Mouse (Mus musculus) forebrain, embryonic 12.5 days (tissue): Measurements from ENCODE around the gene Impdh1. TPM values are rescaled to one million over a fixed set of nuclear protein-coding genes. Genes with fewer than 3 reads are reported as not detected.
"Not testable (repeated sequence)": the region's sequence is repeated elsewhere in the genome, so short reads cannot be mapped to it uniquely, and the experiment has no call there.

Experiments
- ATAC-seq: fragments of 200-750 bp; cut with Nextera tagmentation; 2 replicates; pipeline ENCODE4 v1.8.0; 2017; ENCODE audit warnings: moderate TSS enrichment; ENCODE audit not compliant: low FRiP score
- H3K27ac ChIP-seq: fragments of 300-500 bp; sonication (generic); 2 replicates; pipeline ENCODE4 v1.5.1; 2016; ENCODE audit warnings: mild to moderate bottlenecking
- H3K27me3 ChIP-seq: fragments of 300-500 bp; sonication (generic); 2 replicates; pipeline ENCODE4 v1.6.1; 2016; ENCODE audit warnings: mild to moderate bottlenecking
- H3K36me3 ChIP-seq: fragments of 300-500 bp; sonication (generic); replicated peaks from 2 replicates; pipeline ENCODE4 v1.6.1; 2016; ENCODE audit warnings: mild to moderate bottlenecking
- H3K4me1 ChIP-seq: fragments of 300-500 bp; sonication (generic); 2 replicates; pipeline ENCODE4 v1.6.1; 2016
- H3K4me2 ChIP-seq: fragments of 300-500 bp; sonication (generic); 2 replicates; pipeline ENCODE4 v1.6.1; 2016; ENCODE audit warnings: mild to moderate bottlenecking, moderate library complexity
- H3K4me3 ChIP-seq: fragments of 300-500 bp; sonication (generic); replicated peaks from 2 replicates; pipeline ENCODE4 v1.5.1; 2016; ENCODE audit warnings: mild to moderate bottlenecking
- H3K9ac ChIP-seq: fragments of 300-500 bp; sonication (generic); 2 replicates; pipeline ENCODE4 v1.6.1; 2016; ENCODE audit warnings: mild to moderate bottlenecking
- H3K9me3 ChIP-seq: fragments of 300-500 bp; sonication (generic); 2 replicates; pipeline ENCODE4 v1.6.1; 2016
- WGBS: fragments of 180-500 bp; shearing (Covaris S2); methylation state at CpG from one replicate; pipeline ENCODE4 v1.1.7; 2016; 5-methylcytosine and 5-hydroxymethylcytosine counted together
- polyA plus RNA-seq: library from polyadenylated mRNA; unstranded; fragments of >200 nt; fragmentation: Nextera tagmentation; extraction: Ambion mirVana; gene quantifications from 2 replicates; pipeline ENCODE4 v1.2.1, GENCODE M21; 2016

Impdh1 gene
- polyA plus RNA-seq, 1 experiment from 2014 or later = 39.8 TPM

DNA sequence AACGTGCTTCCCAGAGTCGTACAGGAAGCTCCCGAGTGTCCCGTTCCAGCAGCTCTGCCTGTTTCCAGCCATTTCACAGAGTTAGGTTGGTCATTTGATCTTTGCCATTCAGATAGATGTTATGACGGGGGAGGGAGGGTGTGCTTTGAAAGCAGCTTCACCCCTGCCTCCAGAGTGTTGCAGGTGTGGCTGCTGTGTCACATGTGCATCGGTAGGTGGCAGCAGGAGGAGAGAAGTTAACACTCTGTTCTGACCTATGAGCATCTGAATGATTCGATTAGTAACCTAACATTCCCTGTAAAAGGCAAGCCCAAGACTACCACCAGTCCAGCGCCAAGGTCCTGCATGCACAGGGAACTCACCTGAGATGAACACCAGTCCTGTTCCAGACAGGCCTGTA lies 18.1 kb upstream of the Impdh1 start:
- no peak overlapping the region for H3K4me2 ChIP-seq
- H3K36me3 ChIP-seq = no peaks in the 10 kb centered on the region
- H3K9me3 ChIP-seq = no peaks in the 10 kb centered on the region
- H3K27me3 ChIP-seq = peaks cover 6% of the 10 kb centered on the region; the same call in 1 of the 2 replicates
- H3K27ac ChIP-seq = no peak overlapping the region
- 49% methylated on average over 8 of the region's 8 CpGs for WGBS
- no peak for ATAC-seq
- no peaks in the 10 kb centered on the region for H3K4me1 ChIP-seq
- H3K4me3 ChIP-seq = no peak overlapping the region
- H3K9ac ChIP-seq = no peak overlapping the region

DNA sequence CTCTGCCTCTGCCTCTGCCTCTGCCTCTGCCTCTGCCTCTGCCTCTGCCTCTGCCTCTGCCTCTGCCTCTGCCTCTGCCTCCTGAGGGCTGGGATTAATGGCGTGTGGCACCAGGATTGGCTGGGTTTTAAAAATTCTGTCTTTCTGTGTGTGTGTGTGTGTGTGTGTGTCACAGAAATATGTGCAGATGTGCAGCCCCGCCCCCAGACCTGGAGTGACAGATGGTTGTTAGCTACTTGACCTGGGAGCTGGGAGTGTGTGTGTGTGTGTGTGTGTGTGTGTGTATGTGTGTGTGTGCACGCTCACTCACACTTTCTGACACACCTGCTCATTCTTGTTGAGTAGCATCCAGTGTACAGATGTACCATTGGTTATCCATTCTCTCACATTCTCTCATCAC lies 17.5 kb upstream of the Impdh1 start:
- 83% methylated on average over 3 of the region's 3 CpGs for WGBS
- no peak overlapping the region for H3K4me3 ChIP-seq
- no peak for ATAC-seq
- H3K27me3 ChIP-seq = peaks cover 6% of the 10 kb centered on the region; the same call in 1 of the 2 replicates
- H3K4me1 ChIP-seq = no peaks in the 10 kb centered on the region
- H3K36me3 ChIP-seq = no peaks in the 10 kb centered on the region
- no peaks in the 10 kb centered on the region for H3K9me3 ChIP-seq
- no peak overlapping the region for H3K4me2 ChIP-seq
- no peak overlapping the region for H3K27ac ChIP-seq
- H3K9ac ChIP-seq = no peak overlapping the region

- WGBS = 80% methylated on average over 6 of the region's 6 CpGs
Measured at GRCm38 (mm10) chr6:29232321-29232720, 16.2 kb upstream of the Impdh1 start.

GRCm38 (mm10) chr6:29231799-29232198 lies 15.6 kb upstream of the Impdh1 start:
- Histone ChIP-seq H3K9me3 (no peaks in the 10 kb centered on the region), H3K27me3 (peaks cover 9% of the 10 kb centered on the region; the same call in 1 of the 2 replicates), H3K36me3 (no peaks in the 10 kb centered on the region), H3K27ac (no peak overlapping the region), H3K4me3 (no peak overlapping the region), H3K4me1 (no peaks in the 10 kb centered on the region), H3K4me2 (no peak overlapping the region), H3K9ac (no peak overlapping the region)
- WGBS = 80% methylated on average over 3 of the region's 3 CpGs
- ATAC-seq = no peak

More at GRCm38 (mm10) chr6:29232321-29232720, 16.2 kb upstream of the Impdh1 start:
- no peak for ATAC-seq
- Histone ChIP-seq H3K4me1 (no peaks in the 10 kb centered on the region), H3K27ac (no peak overlapping the region), H3K9ac (no peak overlapping the region), H3K9me3 (no peaks in the 10 kb centered on the region), H3K27me3 (peaks cover 6% of the 10 kb centered on the region; the same call in 1 of the 2 replicates), H3K36me3 (no peaks in the 10 kb centered on the region), H3K4me3 (no peak overlapping the region), H3K4me2 (no peak overlapping the region)

GRCm38 (mm10) chr6:29230386-29230785 lies 14.2 kb upstream of the Impdh1 start:
- peaks cover 9% of the 10 kb centered on the region; the same call in 1 of the 2 replicates for H3K27me3 ChIP-seq
- no peak overlapping the region for H3K27ac ChIP-seq
- H3K4me2 ChIP-seq = no peak overlapping the region
- no peaks in the 10 kb centered on the region for H3K4me1 ChIP-seq
- H3K9me3 ChIP-seq = no peaks in the 10 kb centered on the region
- 70% methylated on average over 6 of the region's 6 CpGs for WGBS
- ATAC-seq = no peak
- H3K4me3 ChIP-seq = no peak overlapping the region
- H3K9ac ChIP-seq = no peak overlapping the region
- no peaks in the 10 kb centered on the region for H3K36me3 ChIP-seq

DNA sequence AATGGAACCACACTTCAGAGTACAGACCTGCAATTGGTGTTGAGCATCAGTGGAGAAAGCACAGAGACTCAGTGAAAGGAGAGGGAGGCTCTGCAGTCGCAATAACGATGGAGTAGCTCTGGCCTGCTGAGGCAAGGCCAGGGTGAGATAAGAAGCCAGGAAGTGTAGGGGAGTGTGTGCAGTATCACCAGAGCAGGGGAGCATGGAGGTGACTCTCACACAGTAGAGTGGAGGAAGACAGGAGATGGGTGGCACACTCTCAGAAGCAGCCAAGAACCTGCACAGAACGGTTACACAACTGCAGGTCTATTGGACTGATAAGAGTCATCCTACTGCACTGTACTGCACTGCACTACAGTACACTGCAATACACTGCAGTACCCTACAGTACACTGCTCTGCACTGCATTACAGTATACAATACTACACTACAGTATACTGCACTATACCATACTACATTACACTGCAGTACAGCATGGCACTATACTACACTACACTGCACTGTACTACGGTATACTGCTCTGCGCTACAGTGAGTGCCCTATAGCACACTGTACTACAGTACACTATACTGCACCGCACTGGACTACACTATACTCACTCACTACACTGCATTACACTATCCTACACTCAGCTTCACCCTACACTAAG lies 13.2 kb upstream of the Impdh1 start:
- Histone ChIP-seq H3K27ac (no peak overlapping the region), H3K4me3 (no peak overlapping the region), H3K9ac (no peak overlapping the region), H3K27me3 (peaks cover 9% of the 10 kb centered on the region; the same call in 1 of the 2 replicates), H3K4me1 (no peaks in the 10 kb centered on the region), H3K4me2 (no peak overlapping the region), H3K36me3 (no peaks in the 10 kb centered on the region), H3K9me3 (no peaks in the 10 kb centered on the region)
- WGBS = 90% methylated on average over 6 of the region's 6 CpGs
- ATAC-seq = no peak

GRCm38 (mm10) chr6:29217717-29218116 lies 1.6 kb upstream of the Impdh1 start:
- not testable (repeated sequence) for H3K4me2 ChIP-seq, H3K9me3 ChIP-seq, H3K36me3 ChIP-seq, H3K4me3 ChIP-seq, H3K9ac ChIP-seq, ATAC-seq, H3K27ac ChIP-seq
- 90% methylated on average over 1 of the region's 3 CpGs for WGBS
- Histone ChIP-seq H3K27me3 (peaks cover 29% of the 10 kb centered on the region), H3K4me1 (peaks cover 34% of the 10 kb centered on the region)

- peak overlapping the region; percentile 55 for H3K4me3 ChIP-seq
- WGBS = 4% methylated on average over 9 of the region's 9 CpGs
- H3K27me3 ChIP-seq = peaks cover 29% of the 10 kb centered on the region
- no peak overlapping the region for H3K27ac ChIP-seq
- H3K9me3 ChIP-seq = no peaks in the 10 kb centered on the region
- no peak for ATAC-seq
- no peaks in the 10 kb centered on the region for H3K36me3 ChIP-seq
- peak overlapping the region; percentile 99 for H3K4me2 ChIP-seq
- peaks cover 54% of the 10 kb centered on the region for H3K4me1 ChIP-seq
- peak overlapping the region; percentile 76; the same call in 1 of the 2 replicates for H3K9ac ChIP-seq
Measured at GRCm38 (mm10) chr6:29215181-29215580, 983 bp downstream of the Impdh1 start.

- H3K27me3 ChIP-seq = peaks cover 29% of the 10 kb centered on the region
- H3K4me2 ChIP-seq = peak overlapping the region; percentile 99
- H3K9ac ChIP-seq = no peak overlapping the region
- no peak for ATAC-seq
- 36% methylated on average over 5 of the region's 5 CpGs for WGBS
- H3K4me3 ChIP-seq = peak overlapping the region; percentile 55
- H3K27ac ChIP-seq = no peak overlapping the region
- no peaks in the 10 kb centered on the region for H3K36me3 ChIP-seq
- peaks cover 56% of the 10 kb centered on the region for H3K4me1 ChIP-seq
- H3K9me3 ChIP-seq = no peaks in the 10 kb centered on the region
Measured at GRCm38 (mm10) chr6:29214776-29215175, 1.4 kb downstream of the Impdh1 start.

- Histone ChIP-seq H3K9me3 (no peaks in the 10 kb centered on the region), H3K4me2 (peak overlapping the region; percentile 1; the same call in 1 of the 2 replicates), H3K9ac (no peak overlapping the region), H3K4me1 (peaks cover 56% of the 10 kb centered on the region), H3K36me3 (no peaks in the 10 kb centered on the region), H3K27ac (no peak overlapping the region; the same call in 1 of the 2 replicates), H3K4me3 (no peak overlapping the region), H3K27me3 (peaks cover 29% of the 10 kb centered on the region)
- ATAC-seq = no peak
- WGBS = 5% methylated on average over 1 of the region's 1 CpGs
Measured at GRCm38 (mm10) chr6:29214245-29214644, 1.9 kb downstream of the Impdh1 start.

DNA sequence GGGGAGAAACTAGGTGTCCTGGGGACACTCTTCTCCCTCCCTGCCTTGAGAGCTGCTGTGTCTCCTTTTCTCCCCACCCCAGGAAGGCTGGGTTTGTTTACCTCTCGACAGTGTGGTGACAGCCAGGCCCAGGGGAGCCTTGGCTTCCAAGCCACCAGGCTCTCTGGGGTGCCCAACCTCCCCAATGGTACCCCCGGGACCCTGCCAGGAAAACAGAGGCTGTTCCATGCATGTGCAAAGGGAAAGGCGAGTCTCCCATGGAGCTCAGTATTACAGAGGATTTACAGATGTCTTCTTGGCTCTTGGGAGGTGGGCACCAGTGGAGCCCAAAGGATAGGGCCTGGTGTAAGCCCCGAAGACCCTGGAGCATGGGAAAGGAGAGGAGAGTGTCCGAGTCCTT lies 2.7 kb downstream of the Impdh1 start:
- Histone ChIP-seq H3K4me3 (no peak overlapping the region), H3K9me3 (no peaks in the 10 kb centered on the region), H3K27me3 (peaks cover 29% of the 10 kb centered on the region), H3K4me1 (peaks cover 57% of the 10 kb centered on the region), H3K9ac (no peak overlapping the region), H3K4me2 (no peak overlapping the region), H3K36me3 (no peaks in the 10 kb centered on the region), H3K27ac (no peak overlapping the region)
- ATAC-seq = no peak
- 54% methylated on average over 5 of the region's 5 CpGs for WGBS

DNA sequence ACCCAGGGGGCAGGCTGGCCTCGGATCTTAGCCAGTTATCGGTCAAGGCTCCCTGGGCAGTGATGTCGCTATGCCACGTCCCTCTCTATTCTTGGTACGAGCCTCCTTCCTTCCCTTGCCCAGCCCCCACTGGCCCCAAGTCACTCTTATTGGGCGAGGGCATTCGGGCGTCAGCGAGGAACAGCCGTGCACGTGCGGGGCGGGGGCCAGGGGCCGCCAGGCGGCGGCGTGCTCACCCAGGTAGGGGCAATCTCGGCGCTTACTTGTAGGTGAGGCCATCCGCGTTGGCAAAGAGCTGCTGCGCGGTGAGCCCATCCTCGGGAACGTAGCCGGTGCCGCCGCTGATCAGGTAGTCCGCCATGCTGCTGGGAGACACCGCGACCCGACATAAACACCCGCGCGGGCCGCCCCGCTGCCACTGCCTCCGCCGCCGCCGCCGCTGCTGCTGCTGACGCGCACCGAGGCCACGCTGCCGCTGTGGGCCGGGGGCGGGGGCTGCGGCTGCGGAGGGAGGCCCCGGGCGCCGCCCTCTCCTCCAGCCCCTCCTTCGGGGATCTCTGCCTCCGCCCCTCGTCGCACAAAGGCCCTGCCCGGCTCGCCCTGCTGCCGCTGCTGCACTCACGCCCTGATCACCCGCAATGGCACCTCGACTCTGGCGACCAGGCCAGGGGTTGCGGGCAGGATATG lies 4.2 kb downstream of the Impdh1 start:
- peak; percentile 82 for ATAC-seq
- Histone ChIP-seq H3K9ac (peak overlapping the region; percentile 75), H3K4me2 (peak overlapping the region; percentile 93), H3K36me3 (peaks cover 1% of the 10 kb centered on the region), H3K27me3 (peaks cover 29% of the 10 kb centered on the region), H3K4me3 (peak overlapping the region; percentile 69), H3K4me1 (peaks cover 60% of the 10 kb centered on the region), H3K27ac (peak overlapping the region; percentile 75), H3K9me3 (no peaks in the 10 kb centered on the region)
- WGBS = under 1% methylated on average over 66 of the region's 66 CpGs
